Mouse (Mus musculus) urinary bladder, postnatal 36 days (tissue): ENCODE results near the gene Ccdc97.

Experiments used
- DNase-seq, 2 experiments: peaks; one replicate each; pipeline ENCODE4 v3.0.0; 2022; ENCODE audit warnings: low spot score in 2 of 2, mixed read lengths in 1 of 2

The Ccdc97 gene

GRCm38 (mm10) chr7:25669158-25669557 lies 49.7 kb downstream of the Ccdc97 start:
- no peak for DNase-seq

GRCm38 (mm10) chr7:25666381-25666780 lies 52.5 kb downstream of the Ccdc97 start:
- DNase-seq = no peak
